Mouse (Mus musculus) myocyte (in vitro differentiated cells): ENCODE measurements at regions not wholly inside any gene's neighbourhood (a gene's known extent, or its start where the extent isn't known, plus 50 kb on each side); places are given as distances from the start of the nearest gene placed in this dataset.

Source experiments
- CEBPB ChIP-seq: IDR thresholded peaks from 2 replicates; pipeline ENCODE4 v1.6.1; 2011; ENCODE audit warnings: mild to moderate bottlenecking, moderate library complexity; ENCODE audit not compliant: poor library complexity, insufficient read depth, severe bottlenecking
- MAX ChIP-seq: IDR thresholded peaks from one replicate; pipeline ENCODE4 v1.6.1; 2011; ENCODE audit warnings: low read depth, mild to moderate bottlenecking, control low read depth
- POLR2A ChIP-seq: IDR thresholded peaks from one replicate; pipeline ENCODE4 v1.6.1; 2011; ENCODE audit warnings: low read depth, mild to moderate bottlenecking, control low read depth, moderate library complexity; ENCODE audit not compliant: insufficient read length

GRCm38 (mm10) chr12:77535147-77535546, 297.2 kb downstream of the Fut8 start:
- TF ChIP-seq POLR2A (no peak), CEBPB (no peak), MAX (no peak)
